Mouse (Mus musculus) thymus, postnatal 25 days (tissue): ENCODE data around the gene Gm10722.
A peak's percentile ranks its signal among the peaks of the same experiment; 100 is the strongest.
"Not testable (repeated sequence)": the region's sequence is repeated elsewhere in the genome, so short reads cannot be mapped to it uniquely, and the experiment has no call there.

Source experiments
- DNase-seq: peaks from one replicate; pipeline ENCODE4 v3.0.0; 2022

The Gm10722 gene

GRCm38 (mm10) chr9:3000445-3000972, at the start of gene Gm10722:
Gene Gm10722, plus strand, starts transcription at chr9:3000922.
- DNase-seq: peak; percentile 3

- DNase-seq: not testable (repeated sequence)
Measured at GRCm38 (mm10) chr9:3001006-3001405, 284 bp downstream of the Gm10722 start.

GRCm38 (mm10) chr9:3001948-3002659, 1.4 kb downstream of the Gm10722 start:
- DNase-seq: peak; percentile 82

GRCm38 (mm10) chr9:3002794-3003396, 2.2 kb downstream of the Gm10722 start, which contains the start of gene Gm11168:
Gene Gm11168, plus strand, starts transcription at chr9:3003346.
- not testable (repeated sequence) for DNase-seq

- DNase-seq: not testable (repeated sequence)
Measured at GRCm38 (mm10) chr9:3006179-3006578, 5.5 kb downstream of the Gm10722 start.

GRCm38 (mm10) chr9:3006636-3007035, 5.9 kb downstream of the Gm10722 start:
- DNase-seq: peak; percentile 78

GRCm38 (mm10) chr9:3007272-3007671, 6.5 kb downstream of the Gm10722 start:
- DNase-seq: not testable (repeated sequence)

- not testable (repeated sequence) for DNase-seq
Measured at GRCm38 (mm10) chr9:3009331-3009730, 8.6 kb downstream of the Gm10722 start.

GRCm38 (mm10) chr9:3012054-3012621, 11.4 kb downstream of the Gm10722 start:
- not testable (repeated sequence) for DNase-seq

- DNase-seq: not testable (repeated sequence)
Measured at GRCm38 (mm10) chr9:3012733-3013279, 12.1 kb downstream of the Gm10722 start, which contains the start of gene Gm10721. Gene Gm10721, plus strand, starts transcription at chr9:3013140.

- not testable (repeated sequence) for DNase-seq
Measured at GRCm38 (mm10) chr9:3015354-3015753, 14.6 kb downstream of the Gm10722 start, which contains the start of gene Gm10720. Gene Gm10720, plus strand, starts transcription at chr9:3015654.

GRCm38 (mm10) chr9:3015896-3016295, 15.2 kb downstream of the Gm10722 start:
- DNase-seq: not testable (repeated sequence)

- not testable (repeated sequence) for DNase-seq
Measured at GRCm38 (mm10) chr9:3017108-3017507, 16.4 kb downstream of the Gm10722 start, which contains the start of gene Gm10719. Gene Gm10719, plus strand, starts transcription at chr9:3017408.

GRCm38 (mm10) chr9:3018944-3019343, 18.2 kb downstream of the Gm10722 start:
- DNase-seq: peak; percentile 11

GRCm38 (mm10) chr9:3019835-3020727, 19.4 kb downstream of the Gm10722 start:
- DNase-seq: peak; percentile 26

GRCm38 (mm10) chr9:3022316-3023008, 21.7 kb downstream of the Gm10722 start:
- DNase-seq: peak; percentile 46

GRCm38 (mm10) chr9:3023312-3023984, 22.7 kb downstream of the Gm10722 start, which contains the start of gene Gm10718:
Gene Gm10718, plus strand, starts transcription at chr9:3023547.
- not testable (repeated sequence) for DNase-seq

- DNase-seq: peak; percentile 69
Measured at GRCm38 (mm10) chr9:3023985-3024648, 23.4 kb downstream of the Gm10722 start.

- peak; percentile 14 for DNase-seq
Measured at GRCm38 (mm10) chr9:3024912-3025467, 24.3 kb downstream of the Gm10722 start, which contains the start of gene Gm10717. Gene Gm10717, plus strand, starts transcription at chr9:3025417.
